Mouse (Mus musculus) lung, postnatal 0 days (tissue): Measurements from ENCODE around the gene Nos1.

ENCODE experiments used
- CTCF ChIP-seq: IDR thresholded peaks from 2 replicates; pipeline ENCODE4 v1.5.1; 2016; ENCODE audit warnings: antibody characterized with exemption, mild to moderate bottlenecking
- EP300 ChIP-seq: IDR thresholded peaks from 2 replicates; pipeline ENCODE4 v1.6.1; 2016; ENCODE audit warnings: antibody characterized with exemption, mild to moderate bottlenecking, control low read depth

GRCm38 (mm10) chr5:117976263-117976656 is 195.4 kb downstream of the Nos1 start:
- TF ChIP-seq CTCF (no peak), EP300 (no peak)
